Mouse (Mus musculus): Measurements from ENCODE around the gene Mybphl.

DNA sequence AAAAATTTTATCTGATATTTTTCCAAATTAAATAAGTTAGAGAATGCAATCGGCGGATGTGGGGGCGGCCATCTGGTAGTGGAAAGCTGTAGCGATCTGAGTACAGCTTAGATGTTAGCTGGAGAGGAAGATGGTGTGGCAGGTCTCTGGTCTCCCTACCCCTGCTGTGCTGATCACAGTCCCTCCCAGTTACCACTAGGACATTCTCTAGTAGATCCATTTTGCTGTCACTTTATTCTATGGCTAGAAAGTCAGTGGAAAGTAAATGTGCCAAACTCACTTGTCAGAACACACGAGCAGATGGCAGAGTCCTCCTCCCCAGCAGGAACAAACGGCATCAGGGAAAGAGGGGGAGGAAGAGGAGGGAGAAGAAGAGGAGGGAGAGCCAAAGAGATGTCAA is 6.3 kb upstream of the Mybphl start:
- TF ChIP-seq POLR2A (IDR thresholded peaks at IDR 0.05; ENCODE audit: control insufficient read depth, extremely low read depth, insufficient read depth, low read length, poor library complexity) (no peak), CTCF (IDR thresholded peaks at IDR 0.05; ENCODE audit: borderline replicate concordance, control insufficient read depth, extremely low read depth, insufficient read depth, low read length, poor library complexity) (no peak)
